Mouse (Mus musculus) CH12F3 (cell line): ENCODE data around the gene Csrp1.

Experiments
- in situ Hi-C: fragments of 300-500 bp; cut with MboI; formaldehyde crosslinking; loops from 2 replicates; pipeline ENCODE4 v1.14.3; 2020; ENCODE audit warnings: low sequenced_read_pairs

The Csrp1 gene

DNA sequence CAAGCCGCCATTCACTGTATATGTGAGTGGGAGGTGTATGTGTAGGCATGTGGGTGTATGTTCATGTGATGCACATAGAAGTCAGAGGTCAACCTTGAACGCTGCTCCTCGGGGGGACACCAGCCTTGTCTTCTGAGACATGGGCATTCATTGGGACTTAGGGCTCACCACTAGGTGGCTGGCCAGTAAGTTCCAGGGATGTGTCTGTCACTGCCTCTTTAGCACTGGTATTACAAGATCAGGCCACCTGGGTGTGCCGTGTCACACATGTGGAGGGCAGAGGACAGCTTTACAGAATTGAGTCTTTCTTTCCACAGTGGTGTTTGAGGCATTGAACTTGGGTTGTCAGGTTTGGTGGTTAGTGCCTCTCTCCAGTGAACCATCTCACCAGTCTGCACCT is 22.4 kb upstream of the Csrp1 start:
- in situ Hi-C loops = no loop called here

DNA sequence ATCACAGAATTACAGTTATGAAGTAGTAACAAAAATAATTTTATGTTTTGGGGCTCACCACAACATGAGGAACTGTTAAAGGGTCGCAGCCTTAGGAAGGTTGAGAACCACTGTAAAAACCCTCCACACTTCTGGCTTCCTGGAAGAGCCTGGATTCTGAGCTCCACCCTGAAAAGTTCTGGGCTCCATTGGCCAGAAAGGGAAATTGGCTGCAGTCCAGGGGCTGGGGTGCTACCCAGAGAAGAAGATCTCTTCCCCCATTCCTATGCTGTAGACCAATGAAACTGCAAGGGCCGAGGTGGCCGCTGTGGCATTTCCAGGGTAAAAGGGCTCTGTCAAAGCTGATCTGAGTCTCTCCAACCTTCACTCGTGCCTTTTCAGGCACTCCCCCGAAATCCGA is 21.8 kb upstream of the Csrp1 start:
- in situ Hi-C loops = no loop called here

DNA sequence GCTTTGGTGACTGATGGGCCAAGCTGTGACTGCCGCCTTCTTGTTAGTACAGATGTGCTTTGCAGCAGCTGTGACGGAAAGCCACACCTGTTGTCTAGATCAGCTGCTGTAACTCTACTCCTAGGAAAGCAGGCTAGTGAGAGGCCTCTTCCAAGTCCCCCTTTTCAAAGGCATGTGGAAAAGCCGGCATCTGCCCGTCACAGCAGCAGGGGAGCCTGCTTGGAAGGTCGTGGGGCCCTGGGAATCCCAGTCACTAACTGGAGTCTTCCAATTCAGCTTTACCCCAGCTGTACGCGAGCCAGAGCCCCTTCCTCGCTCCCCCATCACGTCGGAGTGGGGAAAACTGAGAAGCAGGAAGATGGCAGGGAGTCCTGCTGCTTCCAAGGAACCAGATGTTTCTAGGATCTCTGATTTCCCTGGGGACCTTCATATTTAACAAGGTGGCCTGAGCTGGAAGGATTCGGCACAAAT is 21.4 kb upstream of the Csrp1 start:
- in situ Hi-C loops = no loop called here

DNA sequence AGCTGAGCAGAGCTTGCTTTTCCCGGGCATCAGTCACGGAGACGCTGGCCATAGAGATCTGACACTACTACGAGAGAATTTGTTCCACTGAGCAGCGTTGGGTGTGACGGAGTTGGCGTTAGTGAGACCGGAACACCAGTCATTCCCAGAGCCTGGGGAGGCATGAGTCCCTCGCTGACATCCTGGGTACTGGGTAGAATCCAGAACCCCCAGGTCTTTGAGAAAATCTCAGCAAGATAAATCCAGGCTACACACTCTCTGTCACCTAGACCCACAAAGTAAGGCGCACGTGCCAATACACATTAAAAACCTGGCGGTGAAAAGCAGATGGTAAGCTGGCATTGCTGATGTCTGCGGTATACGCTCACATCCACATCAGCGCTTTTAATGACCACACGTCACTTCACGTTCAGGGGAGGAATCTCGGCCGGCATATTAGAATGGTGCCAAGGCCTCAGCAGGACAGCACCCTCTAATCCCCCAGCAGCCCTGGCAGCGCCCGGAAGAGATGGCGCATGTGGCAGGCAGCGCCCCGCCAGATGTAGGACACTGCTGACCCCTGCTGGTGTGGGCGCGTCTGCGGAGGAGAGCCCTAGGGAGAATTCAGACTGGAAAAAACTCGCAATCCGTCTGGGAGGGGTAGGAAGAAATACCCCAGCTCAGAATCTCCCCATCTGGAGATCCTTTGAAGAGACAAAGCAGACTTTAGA is 20.7 kb upstream of the Csrp1 start:
- in situ Hi-C loops = no loop called here

DNA sequence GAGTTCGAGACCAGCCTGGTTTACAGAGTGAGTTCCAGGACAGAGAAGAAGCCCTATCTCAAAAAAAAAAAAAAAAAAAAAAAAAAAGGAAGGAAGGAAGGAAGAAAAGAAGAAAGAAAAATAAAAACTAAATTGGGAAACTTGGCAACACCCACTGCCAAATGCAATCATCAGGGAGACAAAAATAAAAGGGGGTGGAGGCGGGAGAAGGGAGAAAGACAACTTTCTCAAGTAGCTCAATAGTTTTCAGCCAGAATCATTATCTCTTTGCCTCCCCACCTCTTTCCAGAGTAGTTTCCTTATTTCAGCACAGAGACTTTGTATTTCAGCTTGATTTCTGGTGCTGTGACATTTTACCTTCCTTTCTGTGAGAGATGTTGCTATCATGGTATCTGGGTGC is 20.0 kb upstream of the Csrp1 start:
- in situ Hi-C loops = no loop called here

DNA sequence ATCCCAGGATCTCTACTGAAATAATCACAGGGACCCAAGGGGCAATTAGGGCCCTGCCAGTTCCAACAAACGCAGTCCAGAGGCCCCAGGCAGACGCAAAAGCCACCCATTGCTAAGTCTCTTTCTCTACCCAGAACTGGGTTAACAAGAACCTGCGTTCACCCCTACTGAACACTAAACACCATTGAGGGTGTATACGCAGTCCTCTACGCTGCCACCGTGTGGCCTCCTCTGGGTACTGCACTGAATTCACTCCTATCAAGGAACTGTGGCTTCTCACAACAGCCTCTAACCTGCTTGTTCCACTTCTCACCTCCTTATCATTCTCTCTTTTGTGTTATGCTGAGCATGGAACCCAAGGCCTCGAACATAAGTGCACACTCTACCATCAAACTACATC is 19.3 kb upstream of the Csrp1 start:
- in situ Hi-C loops = no loop called here

DNA sequence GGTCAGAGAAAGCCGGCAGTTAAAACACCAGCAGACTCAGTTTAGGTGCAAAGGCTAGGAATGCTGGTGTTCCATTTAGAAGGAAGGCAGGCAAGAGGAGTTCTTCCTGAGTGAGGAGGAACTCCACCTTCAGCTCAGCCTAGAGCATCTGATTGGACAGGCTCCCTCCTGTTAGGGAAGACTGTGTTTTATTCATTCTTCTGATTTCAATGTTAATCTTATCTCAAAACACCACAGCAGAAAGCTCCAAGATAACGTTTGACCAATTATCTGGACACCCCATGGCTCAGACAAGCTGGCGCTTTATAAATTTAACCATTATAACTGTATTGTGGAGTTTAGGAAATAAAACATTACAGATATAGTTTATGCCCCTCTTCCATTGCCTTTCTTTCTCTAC is 18.5 kb upstream of the Csrp1 start:
- in situ Hi-C loops = no loop called here

DNA sequence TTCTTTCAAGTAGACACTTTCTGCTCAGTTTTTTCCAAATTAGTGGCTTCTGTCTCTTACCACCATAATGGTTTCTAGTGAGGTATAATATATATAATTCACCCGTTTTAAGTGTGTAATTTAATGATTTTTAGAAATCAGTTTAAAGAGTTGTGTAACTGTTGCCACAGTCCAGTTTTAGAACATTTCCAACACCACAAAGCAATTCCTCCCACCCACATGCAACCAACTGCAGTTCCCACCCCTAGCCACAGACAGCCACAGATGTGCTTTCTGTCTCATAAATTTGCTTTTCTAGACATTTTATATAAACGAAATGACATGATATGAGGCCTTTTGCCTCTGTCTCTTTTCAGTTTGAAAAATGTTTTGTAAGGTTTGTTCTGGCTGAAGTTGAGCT is 17.1 kb upstream of the Csrp1 start:
- in situ Hi-C loops = no loop called here

DNA sequence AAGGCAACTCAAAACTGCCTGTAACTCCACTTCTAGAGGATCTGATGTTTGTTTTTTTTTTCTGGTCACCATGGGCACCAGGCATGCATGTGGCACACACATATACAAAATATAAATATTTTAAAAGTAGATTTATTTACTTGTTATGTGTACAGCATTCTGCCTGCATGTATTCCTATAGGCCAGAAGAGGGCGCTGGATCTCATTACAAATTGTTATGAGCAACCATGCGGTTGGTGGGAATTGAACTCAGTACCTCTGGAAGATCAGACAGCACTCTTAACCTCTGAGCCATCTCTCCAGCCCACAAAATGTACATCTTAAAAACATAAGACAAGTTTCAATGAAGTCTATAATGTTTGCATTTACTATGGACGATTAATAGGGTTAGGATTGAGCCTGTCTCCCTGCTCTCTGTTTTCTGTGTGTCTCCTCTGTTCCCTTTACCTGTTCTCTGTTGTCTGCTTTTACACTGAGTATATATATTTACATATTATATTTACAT is 15.5 kb upstream of the Csrp1 start:
- in situ Hi-C loops = no loop called here

DNA sequence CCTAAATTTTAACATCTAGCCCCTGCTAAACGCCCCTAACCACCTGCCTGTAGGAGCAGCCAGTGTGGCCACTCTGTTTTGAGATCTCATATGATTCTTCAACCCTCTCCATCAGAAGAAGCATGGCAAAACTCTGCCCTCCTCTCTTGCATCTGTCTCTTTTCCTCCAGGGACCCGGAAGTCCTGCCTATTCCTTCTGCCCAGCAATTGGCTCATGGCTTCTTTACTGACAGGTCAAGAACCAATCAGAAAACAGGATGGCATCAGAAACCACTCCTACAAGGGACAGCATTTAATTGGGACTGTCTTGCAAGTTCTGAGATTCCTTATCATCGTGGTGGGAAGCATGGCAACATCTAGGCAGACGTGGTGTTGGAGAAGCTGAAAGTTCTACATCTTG is 11.5 kb upstream of the Csrp1 start:
- in situ Hi-C loops = no loop called here

DNA sequence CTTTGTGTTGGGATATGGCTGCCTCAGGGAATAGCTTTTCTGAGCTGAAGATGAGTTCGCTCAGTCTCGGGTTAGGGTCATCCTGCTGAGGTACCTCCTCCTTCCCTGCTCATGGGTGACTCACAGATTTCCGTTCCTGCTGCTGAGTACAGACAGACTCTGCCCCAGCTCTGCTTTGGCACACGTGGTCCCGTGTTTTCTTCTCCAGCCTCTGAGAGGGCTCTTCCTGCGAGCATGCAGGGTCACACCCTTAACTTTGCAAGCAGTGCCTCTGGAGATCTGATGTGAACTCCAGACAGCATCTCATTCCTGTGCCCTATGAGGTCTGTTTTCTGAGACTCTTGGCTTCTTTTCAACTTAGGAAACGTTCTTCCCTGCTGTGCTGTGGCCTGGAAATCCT is 8.7 kb upstream of the Csrp1 start:
- in situ Hi-C loops = no loop called here

DNA sequence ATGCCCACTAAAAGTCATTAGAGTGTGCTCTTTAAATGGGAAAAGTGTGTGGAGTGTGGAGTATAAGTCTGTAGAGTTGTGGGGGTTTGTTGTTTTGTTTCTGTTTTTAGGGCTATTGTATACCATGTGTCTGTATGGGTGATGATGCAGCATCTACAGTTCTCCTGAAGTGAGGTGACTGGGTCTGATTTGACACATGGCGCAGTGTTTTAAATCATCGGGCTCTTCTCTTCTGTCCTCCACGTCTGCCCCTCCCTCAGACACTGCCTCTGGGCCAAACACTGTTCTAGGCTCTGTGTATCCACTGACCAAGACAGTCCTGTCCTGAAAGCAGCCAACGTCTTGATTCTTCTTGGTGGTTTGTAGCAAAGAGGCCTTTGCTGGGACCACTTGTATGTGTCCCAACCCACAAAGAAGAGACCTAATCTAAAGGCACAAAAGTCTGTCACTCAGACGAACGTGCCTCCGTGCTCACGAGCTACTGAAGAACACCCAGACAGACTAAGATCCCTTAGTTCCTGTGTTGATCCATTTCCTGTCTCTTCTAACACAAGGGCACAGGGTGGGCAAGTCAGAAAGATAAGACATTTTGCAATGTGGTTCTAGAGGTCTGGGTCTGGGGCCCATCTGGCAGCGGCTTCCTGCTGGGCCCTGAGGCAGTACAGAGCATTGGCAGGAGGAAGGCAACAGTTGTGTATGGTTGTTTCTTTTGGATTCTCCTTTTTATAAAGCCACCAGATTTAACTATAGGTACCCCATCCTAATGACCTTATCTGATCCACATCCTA is 5.6 kb upstream of the Csrp1 start:
- in situ Hi-C loops = no loop called here

DNA sequence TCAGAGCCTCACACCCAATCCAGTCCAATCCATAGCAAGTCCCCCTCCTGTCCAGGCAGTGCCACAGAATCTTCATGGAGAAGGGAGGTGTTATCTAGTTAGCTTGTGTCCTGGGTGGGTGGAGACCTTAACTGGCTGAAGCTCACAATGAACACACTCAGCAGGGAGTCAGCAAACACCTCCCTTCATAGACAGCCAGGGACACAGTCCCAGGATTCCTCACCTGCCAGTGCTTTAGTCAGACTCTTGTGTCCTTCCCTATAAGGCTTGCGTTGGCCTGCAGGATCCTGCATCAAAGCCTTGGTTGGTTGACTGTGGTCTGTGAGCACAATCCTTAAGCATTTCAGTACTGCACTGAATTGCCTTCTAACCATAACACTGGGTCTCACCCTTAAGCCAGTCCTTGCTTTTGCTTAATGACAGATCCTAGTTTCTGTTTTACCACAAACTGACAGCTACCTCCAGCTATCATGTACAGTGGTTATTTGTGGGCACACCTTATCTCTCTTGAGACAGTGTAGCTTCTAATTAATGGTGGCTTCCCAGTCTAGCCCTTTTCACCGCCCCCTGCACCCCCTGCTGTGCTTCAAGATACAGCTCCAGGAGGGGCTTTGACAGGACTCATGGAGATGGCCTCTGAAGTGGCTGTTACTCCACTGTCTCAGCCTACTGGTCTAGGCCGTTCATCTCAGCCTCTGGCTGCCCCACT is 4.8 kb upstream of the Csrp1 start:
- in situ Hi-C loops = no loop called here

DNA sequence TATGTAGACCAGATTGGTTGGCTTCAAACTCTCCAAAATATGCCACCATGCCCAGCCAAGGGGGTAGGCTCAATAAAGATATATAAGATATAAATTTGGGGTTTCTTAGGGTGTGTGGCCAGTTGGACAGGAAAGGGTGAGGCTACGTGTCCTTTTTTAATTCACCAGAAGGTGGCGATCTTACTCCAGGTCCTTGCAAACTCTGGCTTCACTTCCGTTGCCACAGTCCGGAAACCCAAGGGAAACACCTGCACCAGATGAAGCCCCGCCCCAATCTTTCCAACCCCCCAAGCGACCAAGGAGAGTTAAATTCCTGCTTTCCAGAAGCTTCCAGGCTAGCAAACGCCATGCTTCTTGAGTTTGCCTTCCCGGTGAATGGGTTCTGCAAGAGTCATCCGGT is 375 bp upstream of the Csrp1 start:
- in situ Hi-C loops = no loop called here

DNA sequence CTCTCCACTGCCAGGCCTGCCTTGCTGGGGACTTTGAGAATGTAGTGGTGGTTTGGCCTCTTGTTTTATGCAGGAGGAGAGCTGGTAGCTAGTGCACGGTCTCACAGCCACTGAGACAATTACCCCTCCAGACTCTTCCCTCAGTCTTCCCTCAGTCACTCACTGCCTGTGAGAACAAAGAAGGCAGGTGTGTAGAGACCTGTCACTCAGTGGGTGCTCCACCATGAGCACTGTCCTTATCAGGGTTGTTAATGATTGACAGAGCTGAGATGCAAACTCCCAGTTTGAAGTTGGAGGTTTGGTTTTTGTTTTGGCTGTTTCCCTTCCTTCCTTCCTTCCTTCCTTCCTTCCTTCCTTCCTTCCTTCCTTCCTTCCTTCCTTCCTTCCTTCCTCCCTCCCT is 3.2 kb downstream of the Csrp1 start:
- in situ Hi-C loops = no loop called here

DNA sequence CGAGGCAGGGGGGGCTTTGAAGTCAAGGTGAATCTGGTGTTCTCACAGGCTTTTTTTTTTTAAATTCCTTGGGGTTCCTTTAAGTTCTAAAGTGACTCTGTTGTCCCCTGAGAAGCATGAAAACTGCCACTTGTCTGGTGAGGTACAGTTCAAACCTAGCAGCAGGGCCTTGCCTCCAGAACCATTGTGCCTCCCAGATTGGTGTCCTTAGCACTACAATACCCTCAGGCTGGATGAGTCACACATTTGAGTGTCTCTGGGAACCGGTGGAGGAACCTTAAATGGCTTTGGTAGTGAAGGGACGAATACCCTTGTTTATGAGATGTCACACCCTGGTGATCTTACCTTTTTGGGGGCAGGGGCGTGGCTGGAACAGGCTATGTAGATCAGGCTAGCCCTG is 4.3 kb downstream of the Csrp1 start:
- in situ Hi-C loops = no loop called here

DNA sequence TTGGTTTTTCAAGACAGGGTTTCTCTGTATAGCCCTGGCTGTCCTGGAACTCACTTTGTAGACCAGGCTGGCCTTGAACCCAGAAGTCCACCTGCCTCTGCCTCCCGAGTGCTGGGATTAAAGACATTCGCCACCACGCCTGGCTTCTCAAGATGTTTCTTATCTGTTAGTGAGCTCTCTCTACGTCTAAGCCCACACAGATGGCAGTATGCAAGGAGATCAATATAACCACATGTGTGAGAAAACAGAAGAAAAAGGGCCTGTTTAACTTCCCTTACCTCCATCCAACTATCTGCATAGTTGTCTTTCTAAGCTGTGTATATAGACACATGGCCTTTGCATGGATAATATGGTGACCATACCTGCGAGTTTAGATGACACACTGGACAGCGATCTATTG is 5.5 kb downstream of the Csrp1 start:
- in situ Hi-C loops = no loop called here

DNA sequence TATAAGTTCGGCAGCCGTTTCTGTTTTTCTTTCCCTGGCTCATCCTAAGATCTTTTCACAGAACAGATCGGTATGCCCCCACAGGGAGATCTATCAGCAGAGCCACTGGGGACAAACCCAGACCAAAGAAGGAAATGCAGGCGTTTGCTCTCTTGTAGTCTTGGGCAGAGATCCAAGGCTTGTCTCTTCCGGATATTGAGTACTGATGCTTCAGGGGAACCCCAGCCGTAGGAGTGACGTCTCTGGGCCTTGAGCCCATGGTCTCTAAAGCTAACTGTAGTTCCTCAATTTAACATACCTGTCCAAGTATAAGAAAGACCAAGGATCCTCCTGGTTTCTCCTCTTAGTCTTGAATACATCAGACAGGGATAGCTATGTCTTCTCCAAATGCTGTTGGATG is 6.1 kb downstream of the Csrp1 start:
- in situ Hi-C loops = no loop called here

DNA sequence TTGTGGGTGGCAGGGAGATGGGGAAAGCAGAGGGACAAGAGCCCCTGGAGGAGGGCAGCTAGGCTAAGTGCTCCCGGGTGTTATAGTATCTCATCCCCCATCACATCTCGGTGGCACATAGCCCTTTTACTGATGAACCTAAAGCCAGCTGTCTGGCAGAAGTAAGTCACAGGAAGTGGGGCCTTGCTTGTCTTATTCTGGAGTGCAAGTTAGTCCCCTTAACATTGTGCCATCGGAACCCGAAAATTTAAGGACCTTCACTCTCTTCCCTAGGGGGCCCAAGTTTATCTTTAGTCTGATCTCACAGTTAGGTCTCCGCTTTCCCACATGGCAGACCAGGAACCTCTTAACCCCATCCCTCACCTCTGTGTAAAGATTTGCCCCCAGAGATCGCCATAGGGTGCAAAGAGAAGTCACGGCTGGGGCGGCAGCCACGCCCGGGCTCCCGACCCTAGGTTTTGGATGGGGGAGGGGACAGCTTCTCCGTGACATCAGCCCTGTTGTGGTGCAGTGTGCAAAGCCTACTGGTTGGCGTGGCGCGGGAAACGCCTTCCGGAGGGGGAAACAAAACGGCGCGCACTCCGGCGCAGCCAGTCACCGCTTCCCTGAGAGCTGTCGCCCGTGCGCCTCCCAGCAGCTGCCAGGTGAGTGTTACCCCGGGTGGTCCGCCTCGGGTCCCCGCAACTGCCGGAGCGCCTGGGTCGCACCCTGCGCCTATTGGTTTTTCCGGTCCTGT is 8.9 kb downstream of the Csrp1 start:
- in situ Hi-C loops = no loop called here

DNA sequence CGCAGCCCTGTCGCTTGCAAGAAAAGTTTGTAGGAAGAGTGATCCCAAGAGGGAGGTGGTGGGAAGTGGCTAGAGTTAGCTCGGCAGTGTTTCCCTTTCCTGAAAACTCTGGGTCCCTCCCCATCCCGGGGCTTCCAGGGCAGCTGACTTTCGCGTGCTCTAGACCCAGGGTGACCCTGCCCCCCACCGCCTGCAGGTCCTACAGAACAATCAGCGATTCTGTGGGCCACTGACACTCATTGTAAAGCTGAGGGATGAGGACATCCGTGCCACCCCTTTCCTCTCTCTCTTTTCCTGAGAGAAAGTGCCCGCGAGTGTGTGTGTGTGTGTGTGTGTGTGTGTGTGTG is 9.5 kb downstream of the Csrp1 start:
- in situ Hi-C loops = no loop called here

DNA sequence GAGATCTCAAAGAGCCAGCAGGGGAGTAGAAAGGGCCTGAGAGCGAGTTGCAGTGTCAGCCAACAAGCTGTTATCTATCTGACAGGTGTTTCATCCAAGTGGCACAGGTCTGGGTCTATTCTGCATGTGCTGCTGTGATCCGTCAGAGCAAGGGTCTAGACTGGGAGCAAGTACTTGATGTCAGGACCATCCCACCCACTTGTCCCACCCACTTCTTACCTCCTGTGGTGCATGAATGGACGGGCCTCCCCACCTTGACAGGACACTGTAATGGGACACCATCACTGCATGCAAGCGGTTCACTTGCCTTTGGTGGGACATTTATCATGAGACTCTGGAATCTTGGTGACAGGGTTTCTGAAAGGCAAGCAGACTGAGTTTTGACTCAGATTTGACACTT is 10.0 kb downstream of the Csrp1 start:
- in situ Hi-C loops = no loop called here
